Mouse (Mus musculus) liver, embryonic 12.5 days (tissue): ENCODE measurements around the gene Cab39. TPM values are rescaled to one million over a fixed set of nuclear protein-coding genes. Genes with fewer than 3 reads are reported as not detected.

Experiments
- ATAC-seq: fragments of 200-750 bp; cut with Nextera tagmentation; 2 replicates; pipeline ENCODE4 v1.8.0; 2017; ENCODE audit warnings: moderate number of reproducible peaks, mild to moderate bottlenecking, moderate library complexity
- H3K27ac ChIP-seq: fragments of 300-500 bp; sonication (generic); 2 replicates; pipeline ENCODE4 v1.5.1; 2016; ENCODE audit warnings: mild to moderate bottlenecking
- H3K27me3 ChIP-seq: fragments of 300-500 bp; sonication (generic); replicated peaks from 2 replicates; pipeline ENCODE4 v1.6.1; 2016; ENCODE audit warnings: mild to moderate bottlenecking, moderate library complexity
- H3K36me3 ChIP-seq: fragments of 300-500 bp; sonication (generic); 2 replicates; pipeline ENCODE4 v1.6.1; 2016; ENCODE audit warnings: mild to moderate bottlenecking, moderate library complexity
- H3K4me1 ChIP-seq: fragments of 300-500 bp; sonication (generic); 2 replicates; pipeline ENCODE4 v1.6.1; 2016
- H3K4me2 ChIP-seq: fragments of 300-500 bp; sonication (generic); 2 replicates; pipeline ENCODE4 v1.6.1; 2016; ENCODE audit warnings: mild to moderate bottlenecking, moderate library complexity
- H3K4me3 ChIP-seq: fragments of 300-500 bp; sonication (generic); 2 replicates; pipeline ENCODE4 v1.5.1; 2016; ENCODE audit warnings: mild to moderate bottlenecking, moderate library complexity
- H3K9ac ChIP-seq: fragments of 300-500 bp; sonication (generic); 2 replicates; pipeline ENCODE4 v1.6.1; 2016; ENCODE audit warnings: mild to moderate bottlenecking, moderate library complexity
- H3K9me3 ChIP-seq: fragments of 300-500 bp; sonication (generic); replicated peaks from 2 replicates; pipeline ENCODE4 v1.6.1; 2016; ENCODE audit warnings: mild to moderate bottlenecking, moderate library complexity
- WGBS: fragments of 180-500 bp; shearing (Covaris S2); methylation state at CpG from one replicate; pipeline ENCODE4 v1.1.7; 2016; ENCODE audit not compliant: insufficient replicate concordance; 5-methylcytosine and 5-hydroxymethylcytosine counted together
- polyA plus RNA-seq: library from polyadenylated mRNA; unstranded; fragments of >200 nt; fragmentation: Nextera tagmentation; extraction: Ambion mirVana; gene quantifications from 2 replicates; pipeline ENCODE4 v1.2.1, GENCODE M21; 2016

The Cab39 gene
- polyA plus RNA-seq, 1 experiment from 2014 or later: 25.9 TPM

DNA sequence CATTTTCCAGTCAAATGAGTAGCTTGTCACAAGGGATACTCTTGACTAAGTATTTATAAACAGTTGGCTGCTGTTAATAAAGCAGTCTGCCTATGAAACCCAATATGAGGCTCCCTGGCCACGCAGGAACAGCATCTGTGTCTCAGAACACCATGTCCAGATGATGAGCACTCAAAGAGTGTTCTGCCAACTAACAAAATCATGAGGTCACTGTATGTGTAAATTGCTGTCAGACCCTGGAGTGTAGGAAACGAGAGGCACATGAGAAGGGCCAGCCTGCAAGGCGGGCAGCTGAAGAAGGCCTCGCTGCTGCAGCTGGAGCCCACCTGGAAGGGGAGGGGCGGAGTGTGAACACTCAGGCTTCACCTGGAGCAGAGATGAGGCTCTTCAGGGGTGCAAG lies 33.9 kb downstream of the Cab39 start:
- Histone ChIP-seq H3K36me3 (peaks cover 58% of the 10 kb centered on the region), H3K9ac (no peak overlapping the region), H3K27me3 (no peaks in the 10 kb centered on the region), H3K4me1 (no peaks in the 10 kb centered on the region), H3K9me3 (no peaks in the 10 kb centered on the region), H3K4me2 (no peak overlapping the region), H3K27ac (no peak overlapping the region), H3K4me3 (no peak overlapping the region)
- no peak for ATAC-seq
- WGBS: 89% methylated on average over 5 of the region's 5 CpGs

DNA sequence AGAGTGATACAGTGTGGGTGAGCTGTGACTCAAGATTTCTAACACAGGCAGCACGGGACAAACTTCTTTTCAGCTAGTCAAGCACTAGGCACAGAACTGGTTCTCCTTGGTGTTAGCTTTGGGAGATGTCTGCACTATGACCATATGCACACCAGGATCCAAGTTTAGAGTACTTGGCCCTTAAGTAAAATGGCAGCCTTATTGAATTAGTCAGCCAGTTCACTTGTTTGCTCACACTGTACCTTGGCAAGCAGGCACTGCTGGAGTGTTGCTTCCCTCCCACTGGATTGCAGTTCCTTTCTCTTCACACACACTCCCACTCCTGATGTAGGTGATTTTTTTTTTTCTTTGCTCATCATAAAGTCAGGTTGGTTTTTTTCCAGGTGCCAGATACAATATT lies 35.8 kb downstream of the Cab39 start:
- no peaks in the 10 kb centered on the region for H3K27me3 ChIP-seq
- H3K36me3 ChIP-seq: peaks cover 49% of the 10 kb centered on the region
- H3K9me3 ChIP-seq: no peaks in the 10 kb centered on the region
- WGBS: 86% methylated on average over 1 of the region's 1 CpGs
- H3K9ac ChIP-seq: no peak overlapping the region
- no peaks in the 10 kb centered on the region for H3K4me1 ChIP-seq
- no peak overlapping the region for H3K27ac ChIP-seq
- H3K4me2 ChIP-seq: no peak overlapping the region
- no peak overlapping the region for H3K4me3 ChIP-seq
- no peak for ATAC-seq

DNA sequence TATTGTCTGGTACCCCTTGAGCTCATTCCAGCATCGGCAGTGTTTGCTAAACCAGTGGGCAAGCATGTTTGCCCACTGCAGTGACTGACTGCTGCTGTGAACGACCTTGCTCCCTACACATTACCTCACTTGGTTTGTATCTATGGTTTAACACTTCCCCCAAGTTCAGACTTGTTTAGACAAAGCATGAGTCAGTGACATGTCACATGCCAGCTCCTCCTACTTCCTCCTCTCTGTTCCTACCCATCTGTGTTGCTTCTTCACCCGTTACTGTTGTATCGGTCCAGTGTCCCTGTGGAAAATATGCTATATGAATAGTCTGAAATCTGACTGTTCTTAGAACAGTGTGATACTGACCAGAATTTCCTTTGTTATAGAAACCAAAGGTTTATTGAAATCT lies 44.8 kb downstream of the Cab39 start:
- Histone ChIP-seq H3K9ac (no peak overlapping the region), H3K4me2 (no peak overlapping the region), H3K9me3 (no peaks in the 10 kb centered on the region), H3K27me3 (no peaks in the 10 kb centered on the region), H3K36me3 (peaks cover 56% of the 10 kb centered on the region), H3K27ac (no peak overlapping the region), H3K4me3 (no peak overlapping the region), H3K4me1 (peaks cover 25% of the 10 kb centered on the region)
- WGBS: 41% methylated on average over 4 of the region's 4 CpGs
- ATAC-seq: peak; percentile 76

DNA sequence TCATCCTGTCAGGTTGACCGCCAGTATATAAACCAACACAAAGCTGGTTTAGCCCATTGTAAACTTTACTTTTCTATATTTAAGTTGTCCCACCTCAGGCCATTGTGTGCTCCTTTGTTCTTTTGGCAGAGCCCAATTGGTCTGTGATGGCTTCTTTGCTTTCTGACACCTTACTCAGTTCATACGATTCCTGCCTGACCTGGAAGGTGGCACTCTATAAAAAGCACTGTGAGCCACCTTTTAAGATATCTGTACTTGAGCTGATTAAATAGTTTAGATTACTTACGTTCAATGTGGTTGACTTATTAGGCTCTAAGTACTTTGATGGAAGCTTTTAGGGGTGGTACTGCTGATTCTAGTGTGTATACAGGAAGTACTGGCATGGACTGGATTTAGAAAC lies 46.1 kb downstream of the Cab39 start:
- no peak overlapping the region for H3K9ac ChIP-seq
- H3K27me3 ChIP-seq: no peaks in the 10 kb centered on the region
- no peak overlapping the region for H3K4me2 ChIP-seq
- WGBS: 70% methylated on average over 3 of the region's 3 CpGs
- no peak for ATAC-seq
- no peaks in the 10 kb centered on the region for H3K9me3 ChIP-seq
- peaks cover 25% of the 10 kb centered on the region for H3K4me1 ChIP-seq
- no peak overlapping the region for H3K4me3 ChIP-seq
- H3K27ac ChIP-seq: no peak overlapping the region
- H3K36me3 ChIP-seq: peaks cover 64% of the 10 kb centered on the region

DNA sequence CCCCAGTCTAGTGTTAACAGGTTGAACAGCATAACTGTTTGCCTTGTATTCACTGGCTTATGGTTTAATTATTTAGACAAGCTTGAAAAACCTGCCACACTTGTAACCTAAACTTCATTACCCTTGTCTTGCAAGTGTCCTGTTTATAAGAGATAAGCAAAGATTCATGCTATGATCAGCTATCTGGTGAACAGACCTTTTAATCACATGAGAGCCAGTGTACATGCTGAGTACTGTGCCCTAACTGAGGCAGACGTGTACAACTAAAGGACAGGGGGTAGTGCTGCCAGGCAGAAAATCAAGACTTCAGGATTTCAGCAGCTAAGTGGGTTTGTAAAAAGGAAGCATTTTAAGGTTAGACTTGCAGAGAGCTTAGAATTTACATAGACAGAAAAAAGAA lies 46.5 kb downstream of the Cab39 start:
- no peak overlapping the region for H3K27ac ChIP-seq
- no peaks in the 10 kb centered on the region for H3K9me3 ChIP-seq
- H3K4me1 ChIP-seq: peaks cover 25% of the 10 kb centered on the region
- no peak overlapping the region for H3K4me2 ChIP-seq
- no peak overlapping the region for H3K4me3 ChIP-seq
- H3K36me3 ChIP-seq: peaks cover 63% of the 10 kb centered on the region
- ATAC-seq: no peak; the same call in 1 of the 2 replicates
- 40% methylated on average over 1 of the region's 1 CpGs for WGBS
- no peak overlapping the region for H3K9ac ChIP-seq
- H3K27me3 ChIP-seq: no peaks in the 10 kb centered on the region

DNA sequence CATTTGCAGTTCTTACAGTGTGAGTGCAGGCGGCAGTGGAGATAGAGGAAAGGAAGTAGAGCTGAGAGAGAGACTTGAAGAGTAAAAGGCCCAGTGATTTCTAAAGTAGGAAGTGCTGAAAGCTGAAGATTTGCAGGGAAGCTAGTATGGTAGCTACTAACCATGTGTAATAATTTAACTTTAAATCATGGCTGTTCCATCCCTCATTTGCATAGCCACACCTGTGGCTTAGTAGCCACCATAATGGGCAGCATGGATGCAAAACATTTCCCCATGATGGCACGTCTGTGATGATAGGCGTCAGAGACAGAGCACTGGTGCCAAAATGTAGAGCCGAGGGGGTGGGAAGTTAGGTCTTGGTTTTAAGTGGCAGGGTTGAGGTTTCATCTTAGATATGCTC lies 47.2 kb downstream of the Cab39 start:
- no peak for ATAC-seq
- WGBS: 79% methylated on average over 4 of the region's 4 CpGs

DNA sequence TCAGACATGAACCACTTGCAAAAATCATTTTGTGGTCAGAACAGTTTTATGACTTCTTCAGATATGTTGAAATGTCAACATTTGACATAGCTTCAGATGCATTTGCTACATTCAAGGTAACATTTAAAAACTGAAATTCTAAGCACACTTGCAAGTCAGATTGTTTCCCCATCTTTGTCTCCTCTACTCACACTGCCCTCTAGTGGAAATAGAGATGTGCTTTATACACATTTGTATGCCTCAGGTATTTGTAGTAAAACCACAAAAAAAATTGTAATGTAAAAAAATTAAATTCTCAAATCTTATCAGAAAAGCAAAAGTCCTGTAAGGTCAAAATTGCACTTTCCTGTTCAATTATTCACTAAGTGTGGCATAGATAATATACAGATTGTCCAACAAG lies 49.0 kb downstream of the Cab39 start:
- H3K9me3 ChIP-seq: no peaks in the 10 kb centered on the region
- H3K4me3 ChIP-seq: no peak overlapping the region
- peaks cover 34% of the 10 kb centered on the region for H3K4me1 ChIP-seq
- H3K27me3 ChIP-seq: no peaks in the 10 kb centered on the region
- ATAC-seq: no peak
- no peak overlapping the region for H3K27ac ChIP-seq
- no peak overlapping the region for H3K9ac ChIP-seq
- H3K36me3 ChIP-seq: peaks cover 68% of the 10 kb centered on the region
- no peak overlapping the region for H3K4me2 ChIP-seq

More for the DNA sequence above, 47.2 kb downstream of the Cab39 start:
- Histone ChIP-seq H3K27me3 (no peaks in the 10 kb centered on the region), H3K9ac (no peak overlapping the region), H3K36me3 (peaks cover 64% of the 10 kb centered on the region), H3K4me1 (peaks cover 32% of the 10 kb centered on the region), H3K9me3 (no peaks in the 10 kb centered on the region), H3K4me2 (no peak overlapping the region), H3K4me3 (no peak overlapping the region), H3K27ac (no peak overlapping the region)

DNA sequence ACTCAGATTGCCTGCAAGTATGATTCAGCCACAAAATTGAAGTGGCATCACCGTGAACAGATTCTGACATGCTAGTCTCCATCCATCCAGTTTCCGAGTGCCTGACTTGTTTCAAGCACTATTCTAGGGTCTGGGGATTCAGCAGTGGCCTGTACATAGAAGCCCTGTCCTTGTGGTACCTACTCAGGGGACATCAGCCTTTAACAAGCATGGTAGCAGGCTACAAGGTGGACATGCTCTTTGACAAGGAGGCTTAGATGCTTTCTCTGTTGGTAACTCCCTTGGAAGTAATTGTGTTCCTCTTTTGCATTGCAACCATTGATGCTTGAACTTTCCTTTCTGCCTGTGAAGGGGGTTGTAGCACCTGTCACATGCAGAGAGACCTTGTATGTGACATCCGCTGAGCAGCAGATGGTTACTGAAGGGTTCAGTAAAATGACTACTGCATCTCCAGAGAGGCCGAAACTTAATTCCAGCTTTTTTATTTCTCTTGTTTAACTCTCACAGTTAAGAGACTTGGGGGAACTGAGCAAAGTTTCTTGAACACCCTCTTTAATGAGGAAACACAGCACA lies 50.1 kb downstream of the Cab39 start:
- Histone ChIP-seq H3K27me3 (no peaks in the 10 kb centered on the region), H3K4me3 (no peak overlapping the region), H3K36me3 (peaks cover 70% of the 10 kb centered on the region), H3K4me1 (peaks cover 26% of the 10 kb centered on the region), H3K9me3 (no peaks in the 10 kb centered on the region), H3K4me2 (no peak overlapping the region), H3K9ac (no peak overlapping the region), H3K27ac (no peak overlapping the region)
- 89% methylated on average over 4 of the region's 4 CpGs for WGBS
- ATAC-seq: no peak

DNA sequence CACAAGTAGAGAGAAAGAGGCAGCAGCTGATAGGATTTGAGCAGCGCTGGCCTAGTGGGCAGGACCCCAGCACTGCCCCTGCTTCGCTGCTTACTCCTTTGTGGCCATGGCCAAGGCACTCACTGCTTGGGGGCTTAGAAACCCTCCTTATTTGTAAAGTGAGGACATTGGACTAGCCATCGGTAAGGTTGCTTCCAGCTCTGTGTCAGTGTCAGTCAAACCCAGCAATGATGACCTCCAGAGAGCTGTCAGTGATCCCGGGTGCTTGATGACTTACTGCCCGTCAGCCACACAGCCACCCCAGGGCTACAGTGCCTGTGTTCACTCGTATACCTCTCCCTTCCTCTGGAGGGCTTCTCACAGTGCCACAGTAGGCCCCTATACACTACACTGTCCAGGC lies 51.7 kb downstream of the Cab39 start:
- H3K27me3 ChIP-seq: no peaks in the 10 kb centered on the region
- no peak overlapping the region for H3K27ac ChIP-seq
- no peak overlapping the region for H3K4me2 ChIP-seq
- no peaks in the 10 kb centered on the region for H3K9me3 ChIP-seq
- H3K4me1 ChIP-seq: peaks cover 10% of the 10 kb centered on the region; the same call in 1 of the 2 replicates
- H3K9ac ChIP-seq: no peak overlapping the region
- no peak for ATAC-seq
- no peak overlapping the region for H3K4me3 ChIP-seq
- WGBS: 78% methylated on average over 6 of the region's 6 CpGs
- H3K36me3 ChIP-seq: peaks cover 74% of the 10 kb centered on the region

DNA sequence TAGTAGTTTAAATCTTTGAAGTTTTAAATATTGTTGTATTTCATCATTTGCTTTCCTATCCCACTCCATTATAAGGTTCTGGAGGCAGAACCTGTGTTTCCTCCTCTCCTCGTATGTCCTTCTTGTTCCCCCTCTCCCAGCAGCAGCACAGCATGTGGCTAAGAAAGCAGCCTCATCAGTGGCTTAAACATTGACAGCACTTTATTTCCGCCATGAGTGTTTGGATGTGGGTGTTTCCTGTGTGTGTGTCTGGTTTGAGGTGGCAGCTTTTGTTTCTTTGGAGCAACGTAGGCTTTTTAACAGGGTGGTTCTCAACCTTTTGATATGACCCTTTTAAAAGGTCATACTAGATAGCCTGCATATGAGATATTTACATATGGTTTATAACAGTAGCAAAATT lies 52.2 kb downstream of the Cab39 start:
- H3K4me2 ChIP-seq: no peak overlapping the region
- H3K27me3 ChIP-seq: no peaks in the 10 kb centered on the region
- no peak for ATAC-seq
- 0 out of 2 replicates have a peak, but pooled peaks cover 9% of the 10 kb centered on the region for H3K4me1 ChIP-seq
- H3K9ac ChIP-seq: no peak overlapping the region
- H3K9me3 ChIP-seq: no peaks in the 10 kb centered on the region
- H3K4me3 ChIP-seq: no peak overlapping the region
- peaks cover 79% of the 10 kb centered on the region for H3K36me3 ChIP-seq
- no peak overlapping the region for H3K27ac ChIP-seq
- WGBS: 71% methylated on average over 3 of the region's 3 CpGs

DNA sequence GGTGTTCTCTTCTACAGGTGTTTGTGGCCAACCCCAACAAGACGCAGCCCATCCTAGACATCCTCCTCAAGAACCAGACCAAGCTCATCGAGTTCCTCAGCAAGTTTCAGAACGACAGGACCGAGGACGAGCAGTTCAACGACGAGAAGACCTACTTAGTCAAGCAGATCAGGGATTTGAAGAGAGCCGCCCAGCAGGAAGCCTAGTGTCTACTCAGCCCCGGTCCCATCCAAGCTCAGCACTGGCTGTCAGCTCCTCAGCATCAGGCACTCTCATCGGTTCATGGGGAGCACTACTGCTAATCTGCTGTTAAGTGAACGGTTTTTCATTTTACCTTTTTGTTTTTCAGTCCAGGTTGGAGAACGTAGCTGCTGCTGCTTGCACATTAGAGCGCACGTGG lies 55.8 kb downstream of the Cab39 start:
- peaks cover 77% of the 10 kb centered on the region for H3K36me3 ChIP-seq

DNA sequence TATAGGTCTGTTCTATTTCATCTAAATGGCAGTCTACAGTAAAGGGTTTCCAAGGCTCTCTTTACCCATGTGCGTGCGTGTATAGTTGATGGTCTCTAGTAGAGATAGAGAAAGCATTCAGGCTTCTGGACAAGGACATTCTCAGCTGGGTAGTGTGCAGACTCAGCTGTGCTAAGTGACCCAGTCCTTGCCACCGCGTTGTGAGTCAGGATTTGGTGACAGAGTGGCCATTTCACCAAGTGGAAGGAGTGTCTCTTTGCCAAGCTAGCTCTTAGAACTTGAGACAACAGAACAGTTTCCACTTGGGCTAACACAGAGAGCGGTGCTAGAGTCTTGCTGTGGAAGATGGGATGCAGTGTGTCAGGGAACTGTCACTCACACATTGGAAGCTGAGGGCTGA lies 57.6 kb downstream of the Cab39 start:
- Histone ChIP-seq H3K4me2 (no peak overlapping the region), H3K27ac (no peak overlapping the region), H3K4me3 (no peak overlapping the region), H3K27me3 (no peaks in the 10 kb centered on the region), H3K9ac (no peak overlapping the region), H3K36me3 (peaks cover 64% of the 10 kb centered on the region), H3K4me1 (no peaks in the 10 kb centered on the region), H3K9me3 (no peaks in the 10 kb centered on the region)
- ATAC-seq: no peak
- WGBS: 83% methylated on average over 5 of the region's 5 CpGs

More for the DNA sequence above, 55.8 kb downstream of the Cab39 start:
- WGBS: 88% methylated on average over 14 of the region's 14 CpGs
- no peaks in the 10 kb centered on the region for H3K9me3 ChIP-seq
- no peak overlapping the region for H3K4me3 ChIP-seq
- H3K27ac ChIP-seq: no peak overlapping the region
- no peak for ATAC-seq
- no peak overlapping the region for H3K9ac ChIP-seq
- H3K4me2 ChIP-seq: no peak overlapping the region
- no peaks in the 10 kb centered on the region for H3K27me3 ChIP-seq
- 0 out of 2 replicates have a peak, but pooled peaks cover 9% of the 10 kb centered on the region for H3K4me1 ChIP-seq

DNA sequence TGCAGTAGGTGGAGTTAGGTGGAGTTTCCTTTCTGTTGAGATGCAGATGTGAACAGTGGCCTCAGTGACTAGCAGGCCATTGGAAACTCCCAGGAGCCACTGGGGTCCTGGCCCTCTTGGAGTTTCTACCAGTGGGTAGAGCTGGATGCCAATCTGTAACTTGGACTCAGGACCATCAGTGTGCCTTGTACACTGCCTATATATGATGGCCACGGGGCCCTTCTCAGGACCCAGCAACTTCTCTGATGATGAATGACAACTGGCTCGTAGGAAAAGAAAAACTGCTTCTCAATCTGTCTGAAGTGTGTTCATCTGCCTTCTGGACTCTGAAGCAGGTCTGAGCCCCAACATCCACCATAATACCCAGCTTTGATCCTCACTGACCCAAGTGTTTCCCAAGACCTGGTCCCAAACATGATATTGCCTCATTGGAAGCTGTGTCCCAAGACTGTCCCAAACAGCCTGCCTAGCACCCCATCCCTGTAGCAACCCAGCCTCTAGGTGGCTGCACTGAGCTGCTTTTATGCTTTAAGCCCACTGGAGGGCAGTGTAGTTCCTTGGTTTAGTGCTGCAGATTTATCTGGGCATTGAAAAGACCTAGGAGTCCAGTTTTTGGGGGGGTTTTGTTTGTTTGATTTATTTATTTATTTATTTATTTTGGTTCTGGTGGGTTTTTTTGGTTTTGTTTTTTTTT lies 59.9 kb downstream of the Cab39 start:
- peak; percentile 68 for ATAC-seq
- H3K9ac ChIP-seq: no peak overlapping the region
- WGBS: 56% methylated on average over 2 of the region's 2 CpGs
- no peak overlapping the region for H3K27ac ChIP-seq
- no peaks in the 10 kb centered on the region for H3K27me3 ChIP-seq
- H3K4me2 ChIP-seq: no peak overlapping the region
- no peaks in the 10 kb centered on the region for H3K4me1 ChIP-seq
- peaks cover 46% of the 10 kb centered on the region for H3K36me3 ChIP-seq
- H3K9me3 ChIP-seq: no peaks in the 10 kb centered on the region
- no peak overlapping the region for H3K4me3 ChIP-seq
